Mouse (Mus musculus) layer of hippocampus, adult 6 months (tissue): Measurements from ENCODE around the gene Gm45521. TPM values are rescaled to one million over a fixed set of nuclear protein-coding genes. Genes with fewer than 3 reads are reported as not detected.

ENCODE experiments used
- long read RNA-seq, 2 experiments: library from polyadenylated mRNA; unstranded; transcript quantifications; one replicate each; pipeline ENCODE4 v2.0.0; 2019 to 2020
- polyA plus RNA-seq: library from polyadenylated mRNA; unstranded; fragments of <200 nt; fragmentation: Nextera tagmentation; gene quantifications from 2 replicates; pipeline ENCODE4 v1.2.3, GENCODE M21; 2021

The Gm45521 gene
- polyA plus RNA-seq, result not detected in 2 replicates
- long read RNA-seq, experiment 1, result 0 reads
- long read RNA-seq, experiment 2, result 0 reads

DNA sequence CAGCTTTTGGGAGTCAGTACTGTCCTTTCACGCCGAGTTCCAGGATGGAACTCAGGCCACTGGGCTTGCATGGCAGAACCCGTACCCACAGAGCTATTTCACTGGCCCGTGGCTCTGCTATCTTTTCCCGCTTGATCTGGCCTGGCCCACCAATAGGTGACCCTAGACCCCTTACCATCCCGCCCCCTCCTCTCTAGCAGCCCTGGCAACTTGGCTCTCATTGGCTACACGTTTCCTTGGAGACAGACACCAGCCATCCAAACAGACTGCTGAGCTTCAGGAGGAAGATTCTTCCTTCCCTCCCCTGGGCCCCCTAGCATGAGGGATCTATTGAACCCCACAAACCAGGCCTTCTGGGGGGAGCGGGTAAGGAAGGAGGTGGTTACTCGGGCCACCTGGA is at the start of gene Gm45521:
Gene Gm45521 (plus strand): TSS at position 240 of the 400 bp plus-strand sequence.

DNA sequence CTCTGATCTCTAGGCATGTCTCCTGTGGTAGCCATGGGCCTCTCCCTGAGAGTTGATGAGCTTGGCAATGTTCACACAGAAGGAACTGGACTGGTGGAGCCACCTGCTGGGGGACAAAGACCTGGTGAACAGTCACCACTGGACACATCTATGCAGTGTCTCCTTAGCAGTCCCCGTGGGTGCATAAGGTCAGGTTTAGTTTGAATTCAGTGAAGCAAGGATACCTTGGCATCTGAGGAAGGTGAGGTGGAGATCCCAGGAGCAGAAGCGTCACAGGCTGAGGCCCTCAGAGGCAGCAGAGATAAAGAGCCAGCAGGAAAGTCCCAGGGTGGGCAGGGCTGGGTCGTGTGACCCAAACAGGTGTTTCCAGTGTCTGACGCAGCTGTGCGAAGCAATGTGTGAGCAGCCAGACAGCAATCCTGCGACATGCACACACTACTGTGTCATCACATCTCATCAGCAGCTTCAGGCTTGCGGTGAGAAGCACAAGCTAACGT is 37.2 kb downstream of the Gm45521 start, which contains the start of gene Dnase1l3:
Gene Dnase1l3 (minus strand): TSS at position 303 of the 497 bp plus-strand sequence.

DNA sequence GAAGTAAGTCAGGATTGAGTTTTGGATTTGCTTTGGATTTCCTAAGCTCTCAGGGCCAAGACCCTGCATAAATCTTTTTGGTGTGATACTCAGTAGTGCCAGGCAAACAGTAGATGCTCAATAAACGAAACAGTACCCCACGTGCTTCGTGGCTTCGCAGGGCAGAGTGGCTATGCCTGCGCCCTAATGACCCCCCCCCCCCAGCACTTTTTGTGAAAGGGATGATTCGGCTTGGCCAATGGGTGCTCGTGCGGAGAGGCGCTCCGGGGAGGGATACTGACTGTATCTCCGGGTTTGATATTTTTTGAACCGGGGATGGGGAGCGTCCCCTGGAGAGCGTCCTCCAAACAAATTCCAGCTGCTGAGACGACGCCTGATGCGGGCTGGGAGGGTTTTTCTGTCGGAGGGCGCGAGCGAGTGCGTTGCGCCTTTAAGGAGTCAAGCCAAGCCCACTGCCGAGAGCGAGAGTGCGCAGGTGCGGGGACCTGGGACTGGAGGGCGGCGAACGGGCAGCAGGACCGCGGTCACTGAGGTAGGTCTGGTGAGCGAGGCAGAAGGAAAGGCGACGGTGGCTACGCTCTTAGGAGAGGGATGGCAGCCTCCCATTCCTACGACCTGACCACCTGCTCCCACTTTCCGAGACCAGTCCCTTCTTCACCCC is 45.5 kb downstream of the Gm45521 start, which contains the start of gene Abhd6:
Gene Abhd6 (plus strand): TSS at position 471 of the 661 bp plus-strand sequence.

Other genes starting within 250 kb of the Gm45521 start
- not detected in 2 replicates for gene Gm26661, start 165.7 kb upstream of the Gm45521 start, polyA plus RNA-seq
- gene Flnb, start 139.3 kb upstream of the Gm45521 start, polyA plus RNA-seq, result 1.5 and 1.9 TPM in 2 replicates
- gene Dnase1l3, start 37.3 kb downstream of the Gm45521 start, polyA plus RNA-seq, result 0.23 and 0.36 TPM in 2 replicates
- gene Abhd6, start 45.6 kb downstream of the Gm45521 start, polyA plus RNA-seq, result 99.6 and 106 TPM in 2 replicates
- 35.0 and 35.5 TPM in 2 replicates for gene Rpp14, start 123.1 kb downstream of the Gm45521 start, polyA plus RNA-seq
- gene Pxk, start 140.9 kb downstream of the Gm45521 start, polyA plus RNA-seq, result 13.0 and 14.5 TPM in 2 replicates
- gene Pdhb, start 215.7 kb downstream of the Gm45521 start, polyA plus RNA-seq, result 156 and 174 TPM in 2 replicates